Mouse (Mus musculus): Measurements from ENCODE around the gene Idnk.

- TF ChIP-seq CTCF (IDR thresholded peaks at IDR 0.05; ENCODE audit: control insufficient read depth, insufficient read depth, insufficient replicate concordance, low read depth, low read length), result no peak
- TF ChIP-seq POLR2A (IDR thresholded peaks at IDR 0.05; ENCODE audit: control insufficient read depth, low read depth, low read length), result no peak
Measured at GRCm38 (mm10) chr13:58163343-58163742, 5.9 kb downstream of the Idnk start.

Data from testis, adult 2 months (tissue).